Mouse (Mus musculus): ENCODE results near the gene Slc12a9. TPM values are rescaled to one million over a fixed set of nuclear protein-coding genes. Genes with fewer than 3 reads are reported as not detected.
A peak's percentile ranks its signal among the peaks of the same experiment; 100 is the strongest.

The Slc12a9 gene
- total and polyA plus RNA-seq, 2 experiments from 2014 or later: 18.4 to 21.8 TPM

- DNase-seq: peak; percentile 86
- 17% methylated on average over 30 of the region's 30 CpGs for WGBS
These were observed 19.0 kb downstream of the Slc12a9 start, which contains the start of gene Trip6 for GRCm38 (mm10) chr5:137314193-137315083. Gene Trip6, minus strand, starts transcription at chr5:137314404.

DNA sequence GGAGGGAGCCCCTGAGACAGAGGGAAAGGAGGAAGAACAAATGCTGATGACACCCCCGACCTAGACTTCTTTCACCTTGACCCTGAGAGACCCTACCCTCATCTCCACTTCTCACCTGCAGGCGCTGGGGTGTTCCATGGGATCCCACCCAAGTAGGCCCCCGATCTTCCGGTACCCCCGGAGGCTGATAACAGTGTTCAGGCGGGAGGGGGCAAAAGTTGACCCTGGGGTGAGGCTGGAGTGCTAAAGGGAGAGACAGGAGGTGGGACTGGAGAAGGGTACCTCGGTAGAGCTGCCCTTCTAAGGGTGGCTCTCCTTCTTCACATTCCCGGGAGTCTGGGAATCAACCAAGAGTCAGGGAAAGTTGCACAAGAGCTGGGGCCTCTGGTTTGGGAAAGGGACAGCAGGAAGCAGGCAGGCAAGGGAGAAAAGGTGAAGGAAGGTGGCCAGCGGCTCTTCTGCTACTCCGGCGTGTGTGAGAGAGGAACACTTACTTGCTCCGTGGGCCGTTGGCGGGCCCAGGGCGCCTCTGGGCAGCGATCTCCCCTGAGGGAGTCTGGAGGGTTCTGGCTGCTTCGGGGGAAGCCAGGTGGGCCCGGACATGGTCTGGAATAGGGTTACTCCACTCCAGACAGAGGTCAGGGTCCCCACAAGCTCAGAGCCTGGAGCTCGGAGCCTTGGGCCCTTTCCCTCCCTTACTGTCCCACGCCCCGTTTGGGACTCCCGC lies 19.8 kb downstream of the Slc12a9 start:
- ATAC-seq: peak; percentile 23; the same call in 1 of the 2 replicates
- Histone ChIP-seq H3K27ac (ENCODE audit: low read depth, low read length) (peak overlapping the region; percentile 46; the same call in 1 of the 2 replicates), H3K4me1 (ENCODE audit: insufficient read depth) (peaks cover 10% of the 10 kb centered on the region; the same call in 1 of the 2 replicates), H3K4me3 (ENCODE audit: low read depth, low read length) (peak overlapping the region; percentile 30), H3K36me3 (ENCODE audit: insufficient read depth) (peaks cover 31% of the 10 kb centered on the region), H3K9ac (peak overlapping the region; percentile 55; the same call in 1 of the 2 replicates), H3K9me3 (ENCODE audit: low read length) (no peaks in the 10 kb centered on the region), H3K27me3 (ENCODE audit: insufficient read depth, low read length) (no peaks in the 10 kb centered on the region), H3K4me2 (ENCODE audit: low read depth) (peak overlapping the region; percentile 60)
- no peak for DNase-seq
- TF ChIP-seq CTCF (IDR thresholded peaks at IDR 0.05; ENCODE audit: low read depth): no peak
- 4% methylated on average over 22 of the region's 22 CpGs for WGBS

More at GRCm38 (mm10) chr5:137314193-137315083, 19.0 kb downstream of the Slc12a9 start, which contains the start of gene Trip6:
- Histone ChIP-seq H3K27ac (ENCODE audit: low read depth, low read length) (peak within 1 kb of the TSS; percentile 69; the same call in 1 of the 2 replicates), H3K4me3 (ENCODE audit: low read depth, low read length) (peak within 1 kb of the TSS; percentile 30), H3K9ac (peak within 1 kb of the TSS; percentile 55), H3K36me3 (ENCODE audit: insufficient read depth) (peaks cover 34% of the 10 kb centered on the region), H3K27me3 (ENCODE audit: insufficient read depth, low read length) (no peaks in the 10 kb centered on the region), H3K4me1 (ENCODE audit: insufficient read depth) (peaks cover 10% of the 10 kb centered on the region; the same call in 1 of the 2 replicates), H3K9me3 (ENCODE audit: low read length) (no peaks in the 10 kb centered on the region), H3K4me2 (ENCODE audit: low read depth) (peak within 1 kb of the TSS; percentile 60)
- no peak for TF ChIP-seq CTCF (IDR thresholded peaks at IDR 0.05; ENCODE audit: low read depth)
- peak; percentile 91 for ATAC-seq

GRCm38 (mm10) chr5:137308356-137308755 lies 25.0 kb downstream of the Slc12a9 start:
- Histone ChIP-seq H3K9ac (peak overlapping the region; percentile 94; the same call in 1 of the 2 replicates), H3K36me3 (ENCODE audit: insufficient read depth) (peaks cover 5% of the 10 kb centered on the region; the same call in 1 of the 2 replicates), H3K27ac (ENCODE audit: low read depth, low read length) (peak overlapping the region; percentile 97), H3K9me3 (ENCODE audit: low read length) (no peaks in the 10 kb centered on the region), H3K4me1 (ENCODE audit: insufficient read depth) (peaks cover 20% of the 10 kb centered on the region), H3K27me3 (ENCODE audit: insufficient read depth, low read length) (no peaks in the 10 kb centered on the region), H3K4me3 (ENCODE audit: low read depth, low read length) (peak overlapping the region; percentile 77), H3K4me2 (ENCODE audit: low read depth) (peak overlapping the region; percentile 55)
- DNase-seq: no peak
- TF ChIP-seq CTCF (IDR thresholded peaks at IDR 0.05; ENCODE audit: low read depth): 0 out of 2 replicates have a peak, but pooled peaks have one; percentile 7
- WGBS: 94% methylated on average over 4 of the region's 4 CpGs
- no peak for ATAC-seq

- WGBS: 1% methylated on average over 61 of the region's 72 CpGs
- Histone ChIP-seq H3K36me3 (ENCODE audit: insufficient read depth) (peaks cover 13% of the 10 kb centered on the region), H3K27ac (ENCODE audit: low read depth, low read length) (peak within 1 kb of the TSS; percentile 97), H3K9me3 (ENCODE audit: low read length) (no peaks in the 10 kb centered on the region), H3K27me3 (ENCODE audit: insufficient read depth, low read length) (no peaks in the 10 kb centered on the region), H3K4me2 (ENCODE audit: low read depth) (peak within 1 kb of the TSS; percentile 55), H3K4me3 (ENCODE audit: low read depth, low read length) (peak within 1 kb of the TSS; percentile 77), H3K4me1 (ENCODE audit: insufficient read depth) (peaks cover 20% of the 10 kb centered on the region), H3K9ac (peak within 1 kb of the TSS; percentile 94)
- no peak for TF ChIP-seq CTCF (IDR thresholded peaks at IDR 0.05; ENCODE audit: low read depth)
- DNase-seq (peak; percentile 97), ATAC-seq (peak; percentile 93)
These were observed 26.1 kb downstream of the Slc12a9 start, which contains the start of gene Srrt for GRCm38 (mm10) chr5:137307071-137307912. Gene Srrt, minus strand, starts transcription at chr5:137307674.

DNA sequence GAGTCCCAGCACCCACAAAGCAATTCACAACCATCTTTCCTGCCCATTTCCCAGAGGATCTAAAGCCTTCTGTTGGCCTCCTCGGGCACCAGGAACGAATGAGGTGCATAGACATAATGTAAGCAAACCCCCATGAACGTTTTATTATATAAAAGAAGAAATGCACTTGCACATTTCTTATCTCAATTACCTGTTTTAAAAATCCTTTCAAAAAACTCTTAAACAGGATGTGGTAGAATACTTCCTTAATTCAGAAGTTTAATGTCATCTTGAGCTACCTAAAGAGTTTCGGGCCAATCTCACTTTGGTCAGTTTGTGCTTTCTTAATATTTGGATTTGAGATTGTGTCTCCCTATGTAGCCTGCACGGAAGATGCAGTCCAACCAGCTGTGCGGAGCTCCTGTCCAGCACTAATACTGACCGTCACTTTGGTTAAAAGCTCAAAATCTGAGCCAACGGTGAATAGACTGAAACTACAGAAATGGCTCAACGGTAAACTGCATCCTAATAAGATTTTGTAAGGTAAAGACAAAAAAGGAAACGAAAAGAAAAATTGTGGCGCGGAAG lies 26.9 kb downstream of the Slc12a9 start:
- H3K27ac ChIP-seq (ENCODE audit: low read depth, low read length): peak overlapping the region; percentile 97
- peaks cover 20% of the 10 kb centered on the region for H3K4me1 ChIP-seq (ENCODE audit: insufficient read depth)
- H3K4me3 ChIP-seq (ENCODE audit: low read depth, low read length): peak overlapping the region; percentile 77
- no peaks in the 10 kb centered on the region for H3K9me3 ChIP-seq (ENCODE audit: low read length)
- WGBS: 14% methylated on average over 12 of the region's 12 CpGs
- H3K4me2 ChIP-seq (ENCODE audit: low read depth): peak overlapping the region; percentile 49
- DNase-seq (no peak), ATAC-seq (no peak)
- no peak for TF ChIP-seq CTCF (IDR thresholded peaks at IDR 0.05; ENCODE audit: low read depth)
- no peaks in the 10 kb centered on the region for H3K27me3 ChIP-seq (ENCODE audit: insufficient read depth, low read length)
- peak overlapping the region; percentile 94 for H3K9ac ChIP-seq
- H3K36me3 ChIP-seq (ENCODE audit: insufficient read depth): peaks cover 21% of the 10 kb centered on the region

Data from forebrain, postnatal 0 days (tissue).